Mouse (Mus musculus) erythroblast, embryonic 14.5 days (primary cell): Measurements from ENCODE around the gene Degs2.

Source experiments
- GATA1 ChIP-seq: IDR thresholded peaks from 2 replicates; pipeline ENCODE4 v1.6.1; 2012; ENCODE audit warnings: low read length, inconsistent platforms, mixed read lengths
- TAL1 ChIP-seq: IDR thresholded peaks from 3 replicates; pipeline ENCODE4 v1.6.1; 2012; ENCODE audit warnings: low read length, inconsistent platforms, mixed read lengths

- TF ChIP-seq TAL1, result no peak
- TF ChIP-seq GATA1, result no peak
These were observed 20.3 kb upstream of the Degs2 start for GRCm38 (mm10) chr12:108722464-108722863.
